Mouse (Mus musculus): ENCODE data around the gene Sema7a.

DNA sequence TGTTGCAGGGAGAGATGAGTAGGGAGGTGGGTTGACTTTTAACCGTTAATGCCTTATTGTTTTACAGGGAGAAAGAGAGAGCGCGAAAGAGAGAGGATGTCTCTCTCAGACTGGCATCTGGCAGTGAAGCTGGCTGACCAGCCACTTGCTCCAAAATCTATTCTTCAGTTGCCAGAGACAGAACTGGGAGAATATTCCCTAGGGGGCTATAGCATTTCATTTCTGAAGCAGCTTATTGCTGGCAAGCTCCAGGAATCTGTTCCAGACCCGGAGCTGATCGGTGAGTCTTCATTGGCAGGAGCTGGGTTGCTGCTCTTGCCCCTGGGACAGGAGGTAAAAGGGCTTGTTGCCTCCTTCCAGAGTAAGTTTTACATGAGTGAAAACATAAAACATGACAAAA lies 27.3 kb upstream of the Sema7a start:
- TF ChIP-seq POLR2A (IDR thresholded peaks at IDR 0.05; ENCODE audit: extremely low read depth, insufficient read depth, low read length) (no peak), CTCF (IDR thresholded peaks at IDR 0.05; ENCODE audit: extremely low read depth, insufficient read depth, low read length) (no peak)
